Mouse (Mus musculus) left cerebral cortex, adult 8-10 months (tissue): Measurements from ENCODE around the gene Tbl3. TPM values are rescaled to one million over a fixed set of nuclear protein-coding genes. Genes with fewer than 3 reads are reported as not detected.
A peak's percentile ranks its signal among the peaks of the same experiment; 100 is the strongest.
"Not testable (repeated sequence)": the region's sequence is repeated elsewhere in the genome, so short reads cannot be mapped to it uniquely, and the experiment has no call there.

ENCODE experiments used
- DNase-seq, 2 experiments: peaks; one replicate each; pipeline ENCODE4 v3.0.0; 2022; ENCODE audit warnings: low spot score in 2 of 2
- total RNA-seq, 4 experiments: library from RNA; stranded (reverse); gene quantifications; 2 replicates each; pipeline ENCODE4 v1.2.4; 2022

The Tbl3 gene
- total RNA-seq, 4 experiments from 2014 or later: 23.4 to 29.7 (median 25.6) TPM

GRCm38 (mm10) chr17:24696011-24696697 is 11.3 kb downstream of the Tbl3 start, which contains the start of the genes Gfer and Noxo1:
TSS of gene Gfer (minus strand) at chr17:24696156.
TSS of gene Noxo1 (plus strand) at chr17:24696234.
- peak; percentile 67 to 76 for DNase-seq

GRCm38 (mm10) chr17:24695326-24696010 is 12.0 kb downstream of the Tbl3 start:
- no peak for DNase-seq

- no peak for DNase-seq
Observed at GRCm38 (mm10) chr17:24692385-24692784, 15.1 kb downstream of the Tbl3 start.

- peak; percentile 25 to 53 for DNase-seq
Observed at GRCm38 (mm10) chr17:24689251-24690081, 18.0 kb downstream of the Tbl3 start, which contains the start of gene Syngr3. TSS of gene Syngr3 (minus strand) at chr17:24689955.

- no peak for DNase-seq
Observed at GRCm38 (mm10) chr17:24687599-24687998, 19.9 kb downstream of the Tbl3 start.

GRCm38 (mm10) chr17:24687146-24687595 is 20.3 kb downstream of the Tbl3 start:
- no peak for DNase-seq

- no peak for DNase-seq
Observed at GRCm38 (mm10) chr17:24686514-24686913, 20.9 kb downstream of the Tbl3 start.

GRCm38 (mm10) chr17:24677500-24678080 is 29.9 kb downstream of the Tbl3 start:
- DNase-seq: no peak

- no peak for DNase-seq
Observed at GRCm38 (mm10) chr17:24676877-24677276, 30.6 kb downstream of the Tbl3 start.

- no peak for DNase-seq
Observed at GRCm38 (mm10) chr17:24676187-24676586, 31.3 kb downstream of the Tbl3 start.

GRCm38 (mm10) chr17:24674277-24674676 is 33.2 kb downstream of the Tbl3 start:
- DNase-seq: no peak

GRCm38 (mm10) chr17:24672141-24672540 is 35.3 kb downstream of the Tbl3 start:
- no peak for DNase-seq

- no peak for DNase-seq
Observed at GRCm38 (mm10) chr17:24671346-24671745, 36.1 kb downstream of the Tbl3 start.

GRCm38 (mm10) chr17:24670246-24670844 is 37.1 kb downstream of the Tbl3 start:
- no peak for DNase-seq

- DNase-seq: peak; percentile 86 to 91
Observed at GRCm38 (mm10) chr17:24669545-24670245, 37.8 kb downstream of the Tbl3 start, which contains the start of gene Zfp598. TSS of gene Zfp598 (plus strand) at chr17:24669687.

GRCm38 (mm10) chr17:24669214-24669544 is 38.3 kb downstream of the Tbl3 start:
- DNase-seq: not testable (repeated sequence)

- no peak for DNase-seq
Observed at GRCm38 (mm10) chr17:24667416-24667815, 40.0 kb downstream of the Tbl3 start.

- not testable (repeated sequence) for DNase-seq
Observed at GRCm38 (mm10) chr17:24667011-24667410, 40.4 kb downstream of the Tbl3 start.

GRCm38 (mm10) chr17:24658017-24658758 is 49.3 kb downstream of the Tbl3 start, which contains the start of gene Npw:
TSS of gene Npw (minus strand) at chr17:24658457.
- no peak for DNase-seq
